Mouse (Mus musculus): ENCODE measurements at regions not wholly inside any gene's neighbourhood (a gene's known extent, or its start where the extent isn't known, plus 50 kb on each side); places are given as distances from the start of the nearest gene placed in this dataset.

DNA sequence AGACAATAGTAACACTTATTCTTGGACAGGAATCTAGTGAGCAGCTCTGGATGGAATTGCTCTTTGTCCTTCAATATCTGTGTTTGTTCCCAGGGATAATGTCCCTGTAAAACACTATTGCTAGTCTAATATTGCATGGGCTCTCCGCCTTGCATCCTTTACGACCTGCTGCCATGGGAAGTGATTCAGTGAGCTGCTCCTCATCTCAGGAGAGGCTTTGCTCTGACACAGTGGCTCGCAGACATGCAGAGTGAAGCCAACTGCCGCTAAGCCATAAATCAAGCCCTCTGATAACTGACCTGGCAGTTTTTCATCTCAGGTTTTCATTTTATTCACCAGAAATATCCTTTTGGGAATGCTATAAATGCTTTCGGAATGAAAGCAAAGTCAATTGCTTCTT is 143.5 kb downstream of the Tpbg start:
- TF ChIP-seq MAFK (IDR thresholded peaks at IDR 0.05; ENCODE audit: insufficient read depth, low read depth, low read length) (no peak), HCFC1 (IDR thresholded peaks at IDR 0.05; ENCODE audit: borderline replicate concordance, insufficient read depth, low read length) (no peak), ZC3H11A (IDR thresholded peaks at IDR 0.05; ENCODE audit: borderline replicate concordance, low read depth, low read length) (no peak), CHD2 (IDR thresholded peaks at IDR 0.05; ENCODE audit: low read depth, low read length) (no peak), ZNF384 (IDR thresholded peaks at IDR 0.05; ENCODE audit: low read depth, low read length) (no peak)
- in situ Hi-C loops (cut with MboI; ENCODE audit: low sequenced_read_pairs in 2 of 2, unreplicated experiment in 2 of 2): no loop called here
- no peak overlapping the region for H3K9ac ChIP-seq (ENCODE audit: insufficient read depth, low read depth, low read length, poor library complexity, severe bottlenecking)
- no peaks in the 10 kb centered on the region for H3K9me3 ChIP-seq (ENCODE audit: control insufficient read depth, insufficient read depth, low read depth, low read length)
- no peak overlapping the region for H3K27ac ChIP-seq (ENCODE audit: insufficient read depth, low read depth, low read length, poor library complexity, severe bottlenecking)
- H3K4me1 ChIP-seq (ENCODE audit: control insufficient read depth in 2 of 2, insufficient read depth in 2 of 2, low read length in 2 of 2, poor library complexity in 1 of 2): no peaks in the 10 kb centered on the region
- H3K36me3 ChIP-seq (ENCODE audit: control insufficient read depth, insufficient read depth, low read length, poor library complexity, severe bottlenecking): no peaks in the 10 kb centered on the region
- H3K4me3 ChIP-seq (ENCODE audit: insufficient read depth in 1 of 2, low read depth in 1 of 2, low read length in 2 of 2, poor library complexity in 1 of 2, severe bottlenecking in 1 of 2): no peak overlapping the region
- no peak for DNase-seq (ENCODE audit: low read depth, low spot score)

DNA sequence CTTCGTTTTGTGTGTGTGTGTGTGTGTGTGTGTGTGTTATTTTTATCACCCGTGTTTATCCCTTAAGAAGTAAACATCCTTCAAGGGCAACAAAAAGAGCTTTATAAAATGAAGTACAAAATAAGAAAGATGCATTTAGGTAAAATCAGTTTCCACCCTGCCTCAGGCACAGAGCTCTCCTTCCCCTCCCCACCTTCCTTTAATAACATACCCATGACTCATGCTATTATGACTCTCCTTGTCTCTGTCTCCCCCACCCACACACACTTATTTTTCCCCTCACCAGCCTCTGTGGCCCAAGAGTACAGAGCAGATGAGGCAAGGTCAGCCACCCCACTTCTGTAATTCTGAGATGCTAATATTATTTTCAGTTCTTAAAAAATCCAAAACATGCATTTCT is 144.0 kb downstream of the Tpbg start:
- in situ Hi-C loops (cut with MboI; ENCODE audit: low sequenced_read_pairs in 2 of 2, unreplicated experiment in 2 of 2): no loop called here
- H3K9ac ChIP-seq (ENCODE audit: insufficient read depth, low read depth, low read length, poor library complexity, severe bottlenecking): no peak overlapping the region
- DNase-seq (ENCODE audit: low read depth, low spot score): no peak
- H3K4me1 ChIP-seq (ENCODE audit: control insufficient read depth in 2 of 2, insufficient read depth in 2 of 2, low read length in 2 of 2, poor library complexity in 1 of 2): no peaks in the 10 kb centered on the region
- H3K9me3 ChIP-seq (ENCODE audit: control insufficient read depth, insufficient read depth, low read depth, low read length): no peaks in the 10 kb centered on the region
- no peak overlapping the region for H3K27ac ChIP-seq (ENCODE audit: insufficient read depth, low read depth, low read length, poor library complexity, severe bottlenecking)
- no peak overlapping the region for H3K4me3 ChIP-seq (ENCODE audit: insufficient read depth in 1 of 2, low read depth in 1 of 2, low read length in 2 of 2, poor library complexity in 1 of 2, severe bottlenecking in 1 of 2)
- no peak for TF ChIP-seq ZC3H11A (IDR thresholded peaks at IDR 0.05; ENCODE audit: borderline replicate concordance, low read depth, low read length)
- no peak for TF ChIP-seq HCFC1 (IDR thresholded peaks at IDR 0.05; ENCODE audit: borderline replicate concordance, insufficient read depth, low read length)
- TF ChIP-seq ZNF384 (IDR thresholded peaks at IDR 0.05; ENCODE audit: low read depth, low read length): no peak
- no peak for TF ChIP-seq CHD2 (IDR thresholded peaks at IDR 0.05; ENCODE audit: low read depth, low read length)
- TF ChIP-seq MAFK (IDR thresholded peaks at IDR 0.05; ENCODE audit: insufficient read depth, low read depth, low read length): no peak
- no peaks in the 10 kb centered on the region for H3K36me3 ChIP-seq (ENCODE audit: control insufficient read depth, insufficient read depth, low read length, poor library complexity, severe bottlenecking)

DNA sequence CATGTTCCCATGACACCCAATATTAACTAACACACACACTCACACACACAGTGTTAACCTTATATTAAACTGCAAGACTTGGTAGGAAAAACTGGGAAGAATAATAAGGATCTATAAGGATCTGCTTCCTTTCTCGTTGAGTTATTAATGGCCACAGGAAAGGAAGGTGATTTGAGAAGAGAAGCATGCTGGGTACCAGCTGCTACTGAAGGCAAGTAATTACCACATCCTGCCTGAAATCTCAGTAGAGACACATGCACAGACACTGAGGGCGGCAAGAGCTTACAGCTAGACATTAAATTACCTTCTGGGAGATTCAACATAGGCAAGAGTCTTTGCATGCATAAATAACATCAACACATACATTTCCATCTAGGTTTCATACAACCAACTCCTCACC is 160.8 kb downstream of the Tpbg start:
- no peak for TF ChIP-seq ZNF384 (IDR thresholded peaks at IDR 0.05; ENCODE audit: low read depth, low read length)
- TF ChIP-seq HCFC1 (IDR thresholded peaks at IDR 0.05; ENCODE audit: borderline replicate concordance, insufficient read depth, low read length): no peak
- TF ChIP-seq MAFK (IDR thresholded peaks at IDR 0.05; ENCODE audit: insufficient read depth, low read depth, low read length): no peak
- no peak for TF ChIP-seq CHD2 (IDR thresholded peaks at IDR 0.05; ENCODE audit: low read depth, low read length)
- no peak for TF ChIP-seq ZC3H11A (IDR thresholded peaks at IDR 0.05; ENCODE audit: borderline replicate concordance, low read depth, low read length)
- peaks cover 0 to 1% of the 10 kb centered on the region in 2 experiments; a peak in 1 of 4 replicates for H3K4me1 ChIP-seq (ENCODE audit: control insufficient read depth in 2 of 2, insufficient read depth in 2 of 2, low read length in 2 of 2, poor library complexity in 1 of 2)
- no peak overlapping the region for H3K4me3 ChIP-seq (ENCODE audit: insufficient read depth in 1 of 2, low read depth in 1 of 2, low read length in 2 of 2, poor library complexity in 1 of 2, severe bottlenecking in 1 of 2)
- H3K36me3 ChIP-seq (ENCODE audit: control insufficient read depth, insufficient read depth, low read length, poor library complexity, severe bottlenecking): no peaks in the 10 kb centered on the region
- no peak overlapping the region for H3K27ac ChIP-seq (ENCODE audit: insufficient read depth, low read depth, low read length, poor library complexity, severe bottlenecking)
- in situ Hi-C loops (cut with MboI; ENCODE audit: low sequenced_read_pairs in 2 of 2, unreplicated experiment in 2 of 2): no loop called here
- H3K9ac ChIP-seq (ENCODE audit: insufficient read depth, low read depth, low read length, poor library complexity, severe bottlenecking): no peak overlapping the region
- H3K9me3 ChIP-seq (ENCODE audit: control insufficient read depth, insufficient read depth, low read depth, low read length): no peaks in the 10 kb centered on the region
- no peak for DNase-seq (ENCODE audit: low read depth, low spot score)

DNA sequence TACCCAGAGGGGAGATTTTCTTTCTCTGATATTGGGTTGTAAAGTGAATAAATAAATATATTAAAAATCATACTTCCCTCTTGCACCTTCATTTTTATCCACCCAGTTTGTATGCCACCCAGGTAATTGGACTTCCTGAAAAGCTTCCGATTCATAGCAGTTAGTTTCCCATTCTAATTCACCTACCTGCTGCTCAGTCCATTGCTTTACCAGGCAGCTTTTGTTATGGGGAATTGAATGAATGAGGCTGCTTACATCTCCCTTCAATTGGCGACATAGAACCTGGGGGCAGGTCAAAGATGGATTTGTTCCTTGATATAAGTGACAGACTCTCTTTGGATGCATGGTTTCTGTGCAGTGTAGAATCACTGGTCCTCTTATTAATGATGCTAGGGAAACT is 169.5 kb downstream of the Tpbg start:
- Histone ChIP-seq H3K9ac (ENCODE audit: insufficient read depth, low read depth, low read length, poor library complexity, severe bottlenecking) (no peak overlapping the region), H3K27ac (ENCODE audit: insufficient read depth, low read depth, low read length, poor library complexity, severe bottlenecking) (no peak overlapping the region), H3K4me3 (ENCODE audit: insufficient read depth in 1 of 2, low read depth in 1 of 2, low read length in 2 of 2, poor library complexity in 1 of 2, severe bottlenecking in 1 of 2) (no peak overlapping the region), H3K4me1 (ENCODE audit: control insufficient read depth in 2 of 2, insufficient read depth in 2 of 2, low read length in 2 of 2, poor library complexity in 1 of 2) (peaks cover 3 to 4% of the 10 kb centered on the region in 2 experiments; a peak in 2 of 4 replicates), H3K9me3 (ENCODE audit: control insufficient read depth, insufficient read depth, low read depth, low read length) (no peaks in the 10 kb centered on the region), H3K36me3 (ENCODE audit: control insufficient read depth, insufficient read depth, low read length, poor library complexity, severe bottlenecking) (no peaks in the 10 kb centered on the region)
- DNase-seq (ENCODE audit: low read depth, low spot score): no peak
- no peak for TF ChIP-seq ZNF384 (IDR thresholded peaks at IDR 0.05; ENCODE audit: low read depth, low read length)
- TF ChIP-seq MAFK (IDR thresholded peaks at IDR 0.05; ENCODE audit: insufficient read depth, low read depth, low read length): no peak
- no peak for TF ChIP-seq HCFC1 (IDR thresholded peaks at IDR 0.05; ENCODE audit: borderline replicate concordance, insufficient read depth, low read length)
- no peak for TF ChIP-seq ZC3H11A (IDR thresholded peaks at IDR 0.05; ENCODE audit: borderline replicate concordance, low read depth, low read length)
- no peak for TF ChIP-seq CHD2 (IDR thresholded peaks at IDR 0.05; ENCODE audit: low read depth, low read length)
- in situ Hi-C loops (cut with MboI; ENCODE audit: low sequenced_read_pairs in 2 of 2, unreplicated experiment in 2 of 2): no loop called here

DNA sequence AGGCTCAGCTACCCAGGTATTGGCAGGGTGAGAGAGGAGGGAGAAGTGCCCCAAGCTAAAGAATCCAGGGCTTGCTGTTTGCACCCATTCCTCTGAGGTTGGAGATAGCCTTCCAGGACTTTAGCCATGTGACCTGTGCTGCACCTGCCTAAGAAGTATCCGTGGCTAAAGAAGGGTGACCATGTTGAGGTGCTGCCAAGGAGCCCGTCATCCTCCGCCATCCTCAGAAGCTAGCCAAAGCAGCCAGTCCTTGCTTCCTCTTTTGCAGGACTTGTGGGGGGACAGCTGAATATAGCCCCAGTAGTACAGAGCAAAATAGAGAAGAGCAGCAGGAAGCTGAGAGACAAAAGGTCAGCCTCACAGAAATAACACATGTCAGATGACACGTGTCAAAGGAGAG is 173.7 kb downstream of the Tpbg start:
- H3K27ac ChIP-seq (ENCODE audit: insufficient read depth, low read depth, low read length, poor library complexity, severe bottlenecking): no peak overlapping the region
- no peaks in the 10 kb centered on the region for H3K9me3 ChIP-seq (ENCODE audit: control insufficient read depth, insufficient read depth, low read depth, low read length)
- H3K4me1 ChIP-seq (ENCODE audit: control insufficient read depth in 2 of 2, insufficient read depth in 2 of 2, low read length in 2 of 2, poor library complexity in 1 of 2): peaks cover 1 to 3% of the 10 kb centered on the region in 2 experiments; a peak in 1 of 4 replicates
- H3K4me3 ChIP-seq (ENCODE audit: insufficient read depth in 1 of 2, low read depth in 1 of 2, low read length in 2 of 2, poor library complexity in 1 of 2, severe bottlenecking in 1 of 2): no peak overlapping the region
- no peak for TF ChIP-seq ZC3H11A (IDR thresholded peaks at IDR 0.05; ENCODE audit: borderline replicate concordance, low read depth, low read length)
- TF ChIP-seq ZNF384 (IDR thresholded peaks at IDR 0.05; ENCODE audit: low read depth, low read length): no peak
- no peak for TF ChIP-seq CHD2 (IDR thresholded peaks at IDR 0.05; ENCODE audit: low read depth, low read length)
- TF ChIP-seq MAFK (IDR thresholded peaks at IDR 0.05; ENCODE audit: insufficient read depth, low read depth, low read length): no peak
- TF ChIP-seq HCFC1 (IDR thresholded peaks at IDR 0.05; ENCODE audit: borderline replicate concordance, insufficient read depth, low read length): no peak
- H3K36me3 ChIP-seq (ENCODE audit: control insufficient read depth, insufficient read depth, low read length, poor library complexity, severe bottlenecking): no peaks in the 10 kb centered on the region
- in situ Hi-C loops (cut with MboI; ENCODE audit: low sequenced_read_pairs in 2 of 2, unreplicated experiment in 2 of 2): no loop called here
- H3K9ac ChIP-seq (ENCODE audit: insufficient read depth, low read depth, low read length, poor library complexity, severe bottlenecking): no peak overlapping the region
- DNase-seq (ENCODE audit: low read depth, low spot score): no peak

Measured in ES-E14 (cell line).